Mouse (Mus musculus) heart, embryonic 15.5 days (tissue): ENCODE data around the gene Frmd5. TPM values are rescaled to one million over a fixed set of nuclear protein-coding genes. Genes with fewer than 3 reads are reported as not detected.
"Not testable (repeated sequence)": the region's sequence is repeated elsewhere in the genome, so short reads cannot be mapped to it uniquely, and the experiment has no call there.

Experiments used
- ATAC-seq: fragments of 200-750 bp; cut with Nextera tagmentation; replicated peaks from 2 replicates; pipeline ENCODE4 v1.8.0; 2017; ENCODE audit warnings: low read depth, moderate TSS enrichment; ENCODE audit not compliant: insufficient number of reproducible peaks, insufficient read depth, low FRiP score
- H3K27ac ChIP-seq: fragments of 300-500 bp; sonication (generic); 2 replicates; pipeline ENCODE4 v1.5.1; 2015; ENCODE audit warnings: mild to moderate bottlenecking, inconsistent platforms
- H3K27me3 ChIP-seq: fragments of 300-500 bp; sonication (generic); 2 replicates; pipeline ENCODE4 v1.6.1; 2015; ENCODE audit warnings: inconsistent platforms
- H3K36me3 ChIP-seq: fragments of 300-500 bp; sonication (generic); 2 replicates; pipeline ENCODE4 v1.6.1; 2015; ENCODE audit warnings: mild to moderate bottlenecking, inconsistent platforms
- H3K4me1 ChIP-seq: fragments of 300-500 bp; sonication (generic); replicated peaks from 2 replicates; pipeline ENCODE4 v1.6.1; 2015; ENCODE audit warnings: inconsistent platforms
- H3K4me2 ChIP-seq: fragments of 300-500 bp; sonication (generic); 2 replicates; pipeline ENCODE4 v1.6.1; 2015; ENCODE audit warnings: inconsistent platforms, mild to moderate bottlenecking, moderate library complexity
- H3K4me3 ChIP-seq: fragments of 300-500 bp; sonication (generic); 2 replicates; pipeline ENCODE4 v1.5.1; 2015; ENCODE audit warnings: mild to moderate bottlenecking, inconsistent platforms
- H3K9ac ChIP-seq: fragments of 300-500 bp; sonication (generic); 2 replicates; pipeline ENCODE4 v1.6.1; 2015; ENCODE audit warnings: mild to moderate bottlenecking, inconsistent platforms
- H3K9me3 ChIP-seq: fragments of 300-500 bp; sonication (generic); replicated peaks from 2 replicates; pipeline ENCODE4 v1.6.1; 2016; ENCODE audit warnings: inconsistent platforms
- WGBS: fragments of 180-500 bp; shearing (Covaris S2); methylation state at CpG from one replicate; pipeline ENCODE4 v1.1.7; 2015; ENCODE audit warnings: mixed read lengths; 5-methylcytosine and 5-hydroxymethylcytosine counted together
- polyA plus RNA-seq: library from polyadenylated mRNA; unstranded; fragments of >200 nt; fragmentation: Nextera tagmentation; extraction: Ambion mirVana; gene quantifications from 2 replicates; pipeline ENCODE4 v1.2.1, GENCODE M21; 2015

The Frmd5 gene
- polyA plus RNA-seq, 1 experiment from 2014 or later: 47.3 TPM

GRCm38 (mm10) chr2:121565911-121566310 is 241.0 kb downstream of the Frmd5 start:
- no peaks in the 10 kb centered on the region for H3K9me3 ChIP-seq
- H3K36me3 ChIP-seq: no peaks in the 10 kb centered on the region
- no peak overlapping the region for H3K27ac ChIP-seq
- H3K4me3 ChIP-seq: no peak overlapping the region
- H3K4me1 ChIP-seq: peaks cover 5% of the 10 kb centered on the region
- H3K9ac ChIP-seq: no peak overlapping the region
- 54% methylated on average over 5 of the region's 5 CpGs for WGBS
- no peaks in the 10 kb centered on the region for H3K27me3 ChIP-seq
- ATAC-seq: no peak
- no peak overlapping the region for H3K4me2 ChIP-seq

DNA sequence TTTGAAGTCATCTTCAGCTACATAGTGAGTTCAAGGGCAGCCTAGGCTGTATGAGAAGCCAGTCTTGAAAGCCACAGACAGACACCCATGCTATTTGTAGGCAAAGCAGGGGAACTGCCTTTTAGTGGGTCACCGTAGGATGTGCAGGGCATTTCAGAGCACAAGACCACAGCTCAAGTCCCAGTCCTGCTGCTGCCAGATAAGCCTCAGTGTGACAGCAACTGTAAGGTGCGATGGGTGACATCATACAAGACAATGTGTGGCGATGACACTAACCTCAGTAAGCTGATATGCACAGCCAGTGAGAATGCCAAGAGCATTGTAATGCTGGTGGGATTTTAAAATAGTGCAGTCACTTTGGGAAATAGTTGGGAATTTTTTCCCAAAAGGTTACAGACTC is 243.8 kb downstream of the Frmd5 start:
- no peak for ATAC-seq
- no peaks in the 10 kb centered on the region for H3K27me3 ChIP-seq
- H3K36me3 ChIP-seq: no peaks in the 10 kb centered on the region
- H3K4me1 ChIP-seq: no peaks in the 10 kb centered on the region
- H3K27ac ChIP-seq: no peak overlapping the region
- H3K4me3 ChIP-seq: no peak overlapping the region
- H3K4me2 ChIP-seq: no peak overlapping the region
- 64% methylated on average over 3 of the region's 3 CpGs for WGBS
- H3K9me3 ChIP-seq: no peaks in the 10 kb centered on the region
- H3K9ac ChIP-seq: no peak overlapping the region

- Histone ChIP-seq H3K4me2 (peak overlapping the region; percentile 58), H3K4me3 (peak overlapping the region; percentile 47), H3K9me3 (no peaks in the 10 kb centered on the region), H3K27ac (peak overlapping the region; percentile 85), H3K4me1 (peaks cover 23% of the 10 kb centered on the region), H3K36me3 (peaks cover 7% of the 10 kb centered on the region; the same call in 1 of the 2 replicates), H3K9ac (peak overlapping the region; percentile 58), H3K27me3 (no peaks in the 10 kb centered on the region)
- peak; percentile 80 for ATAC-seq
- 17% methylated on average over 8 of the region's 8 CpGs for WGBS
These were observed 255.6 kb downstream of the Frmd5 start for GRCm38 (mm10) chr2:121551271-121551670.

GRCm38 (mm10) chr2:121549630-121550029 is 257.3 kb downstream of the Frmd5 start:
- peak overlapping the region; percentile 47 for H3K4me3 ChIP-seq
- H3K4me1 ChIP-seq: peaks cover 23% of the 10 kb centered on the region
- no peaks in the 10 kb centered on the region for H3K27me3 ChIP-seq
- peak; percentile 63 for ATAC-seq
- H3K27ac ChIP-seq: peak overlapping the region; percentile 85
- peak overlapping the region; percentile 58 for H3K4me2 ChIP-seq
- 58% methylated on average over 6 of the region's 6 CpGs for WGBS
- no peaks in the 10 kb centered on the region for H3K9me3 ChIP-seq
- peaks cover 21% of the 10 kb centered on the region for H3K36me3 ChIP-seq
- peak overlapping the region; percentile 38; the same call in 1 of the 2 replicates for H3K9ac ChIP-seq

DNA sequence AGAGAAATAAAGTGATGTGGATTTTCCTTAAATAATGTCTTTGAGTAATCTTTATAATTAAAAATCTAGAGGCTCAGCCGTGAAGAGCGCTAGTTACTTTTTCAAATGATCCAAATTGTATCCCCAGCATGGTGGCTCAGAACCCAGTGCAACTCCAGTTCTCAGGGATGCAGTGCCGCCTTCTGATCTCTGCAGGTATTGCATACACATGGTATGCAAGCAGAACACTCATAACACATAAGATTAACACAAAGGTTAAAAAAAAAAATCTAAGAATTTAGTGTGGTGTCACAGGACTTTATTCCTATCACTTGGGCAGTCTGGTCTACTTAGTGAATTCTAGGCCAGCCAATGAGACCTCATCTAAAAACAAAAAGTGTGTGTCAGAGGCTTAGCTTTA is 262.1 kb downstream of the Frmd5 start:
- no peak overlapping the region for H3K4me2 ChIP-seq
- H3K4me3 ChIP-seq: no peak overlapping the region
- peaks cover 39% of the 10 kb centered on the region for H3K36me3 ChIP-seq
- H3K27ac ChIP-seq: no peak overlapping the region
- H3K27me3 ChIP-seq: no peaks in the 10 kb centered on the region
- H3K4me1 ChIP-seq: peaks cover 11% of the 10 kb centered on the region; the same call in 1 of the 2 replicates
- WGBS: 89% methylated on average over 3 of the region's 3 CpGs
- no peak overlapping the region for H3K9ac ChIP-seq
- no peaks in the 10 kb centered on the region for H3K9me3 ChIP-seq
- ATAC-seq: no peak

DNA sequence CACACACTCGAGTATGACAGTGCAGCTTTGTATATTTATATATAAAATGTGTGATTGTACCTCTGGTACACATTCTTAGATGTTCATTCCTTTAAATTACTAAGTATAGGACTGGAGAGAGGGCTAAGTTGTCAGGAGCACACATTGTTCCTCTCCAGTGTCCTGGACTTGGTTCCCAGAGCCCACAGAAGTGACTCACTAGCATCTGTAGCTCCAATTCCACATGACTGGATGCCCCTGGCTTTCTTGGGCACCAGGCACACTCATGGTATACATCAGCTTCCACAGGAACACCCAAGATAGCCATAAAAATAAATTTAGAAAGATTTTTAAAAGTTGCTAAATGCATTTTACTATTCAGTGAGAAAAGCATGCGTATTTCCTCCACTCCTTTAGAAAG is 281.8 kb downstream of the Frmd5 start:
- 96% methylated on average over 2 of the region's 2 CpGs for WGBS

GRCm38 (mm10) chr2:121522830-121523229 is 284.1 kb downstream of the Frmd5 start:
- not testable (repeated sequence) for H3K9ac ChIP-seq, H3K27me3 ChIP-seq, H3K4me1 ChIP-seq, H3K27ac ChIP-seq, ATAC-seq, H3K4me3 ChIP-seq, H3K9me3 ChIP-seq, H3K4me2 ChIP-seq
- WGBS: 100% methylated on average over 3 of the region's 3 CpGs
- H3K36me3 ChIP-seq: peaks cover 22% of the 10 kb centered on the region

More for the DNA sequence above, 281.8 kb downstream of the Frmd5 start:
- H3K4me3 ChIP-seq: no peak overlapping the region
- no peak for ATAC-seq
- no peaks in the 10 kb centered on the region for H3K9me3 ChIP-seq
- H3K9ac ChIP-seq: no peak overlapping the region
- H3K4me2 ChIP-seq: no peak overlapping the region
- H3K4me1 ChIP-seq: no peaks in the 10 kb centered on the region
- H3K36me3 ChIP-seq: peaks cover 15% of the 10 kb centered on the region
- no peaks in the 10 kb centered on the region for H3K27me3 ChIP-seq
- H3K27ac ChIP-seq: no peak overlapping the region

GRCm38 (mm10) chr2:121522006-121522405 is 284.9 kb downstream of the Frmd5 start:
- no peaks in the 10 kb centered on the region for H3K4me1 ChIP-seq
- ATAC-seq: no peak

GRCm38 (mm10) chr2:121518711-121519110 is 288.2 kb downstream of the Frmd5 start:
- ATAC-seq, H3K27me3 ChIP-seq, H3K4me3 ChIP-seq, H3K4me1 ChIP-seq, H3K9me3 ChIP-seq, H3K9ac ChIP-seq, H3K4me2 ChIP-seq, H3K27ac ChIP-seq: not testable (repeated sequence)
- H3K36me3 ChIP-seq: peaks cover 13% of the 10 kb centered on the region
- WGBS: 92% methylated on average over 4 of the region's 4 CpGs

More at GRCm38 (mm10) chr2:121522006-121522405, 284.9 kb downstream of the Frmd5 start:
- no peaks in the 10 kb centered on the region for H3K9me3 ChIP-seq
- H3K4me2 ChIP-seq: no peak overlapping the region
- no peak overlapping the region for H3K9ac ChIP-seq
- peaks cover 22% of the 10 kb centered on the region for H3K36me3 ChIP-seq
- 76% methylated on average over 2 of the region's 2 CpGs for WGBS
- H3K27me3 ChIP-seq: no peaks in the 10 kb centered on the region
- no peak overlapping the region for H3K27ac ChIP-seq
- no peak overlapping the region for H3K4me3 ChIP-seq

- Histone ChIP-seq H3K9ac (no peak overlapping the region), H3K27ac (no peak overlapping the region), H3K4me3 (no peak overlapping the region), H3K36me3 (peaks cover 13% of the 10 kb centered on the region), H3K27me3 (no peaks in the 10 kb centered on the region), H3K4me2 (no peak overlapping the region), H3K9me3 (no peaks in the 10 kb centered on the region), H3K4me1 (no peaks in the 10 kb centered on the region)
- ATAC-seq: no peak
- WGBS: 94% methylated on average over 5 of the region's 5 CpGs
These were observed 288.8 kb downstream of the Frmd5 start for GRCm38 (mm10) chr2:121518106-121518505.

- Histone ChIP-seq H3K27me3 (no peaks in the 10 kb centered on the region), H3K9me3 (no peaks in the 10 kb centered on the region), H3K27ac (no peak overlapping the region), H3K4me1 (peaks cover 6% of the 10 kb centered on the region), H3K36me3 (peaks cover 18% of the 10 kb centered on the region), H3K9ac (no peak overlapping the region), H3K4me2 (no peak overlapping the region), H3K4me3 (no peak overlapping the region)
- no peak for ATAC-seq
- WGBS: 89% methylated on average over 4 of the region's 4 CpGs
These were observed 292.7 kb downstream of the Frmd5 start for GRCm38 (mm10) chr2:121514211-121514610.

DNA sequence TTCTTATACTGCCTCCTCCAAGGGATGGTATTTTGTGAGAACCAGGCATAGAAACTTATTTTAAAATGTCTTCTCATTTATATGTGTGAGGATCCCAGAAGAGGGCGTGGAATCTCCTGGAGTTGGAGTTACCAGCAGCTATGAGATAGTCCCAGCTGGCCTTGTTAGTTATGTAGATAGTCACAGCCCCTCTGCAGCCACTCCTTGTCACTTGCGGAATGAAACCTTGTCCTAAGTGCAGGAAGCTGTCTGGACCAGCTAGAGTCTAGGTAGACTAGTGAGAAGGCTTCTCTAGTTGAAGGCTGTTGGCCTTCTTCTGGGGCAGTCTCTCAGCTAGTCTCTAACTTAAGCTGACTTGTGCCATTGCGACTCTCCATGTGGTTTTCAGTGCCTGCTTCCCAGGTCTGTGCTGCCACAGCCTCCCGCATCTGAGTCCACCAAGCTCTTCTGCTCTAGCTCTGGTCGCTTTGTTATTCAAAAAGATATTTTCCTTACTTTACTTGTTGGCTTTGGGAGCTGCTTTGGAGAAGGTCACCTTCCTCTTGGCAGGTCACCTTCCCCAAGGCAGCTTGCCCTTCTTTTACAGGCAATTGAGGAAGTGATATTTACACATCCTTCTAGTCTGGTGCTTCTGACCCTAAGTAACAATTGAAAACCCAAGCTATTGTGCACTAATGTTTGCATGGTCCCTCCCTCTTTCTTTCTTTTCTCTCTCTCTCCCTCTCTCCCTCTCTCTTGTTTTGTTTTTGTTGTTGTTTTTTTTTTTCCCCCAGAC is 293.7 kb downstream of the Frmd5 start:
- peaks cover 14% of the 10 kb centered on the region for H3K36me3 ChIP-seq
- not testable (repeated sequence) for ATAC-seq, H3K4me1 ChIP-seq, H3K27me3 ChIP-seq, H3K4me3 ChIP-seq, H3K9me3 ChIP-seq, H3K9ac ChIP-seq, H3K27ac ChIP-seq, H3K4me2 ChIP-seq
- WGBS: 90% methylated on average over 5 of the region's 5 CpGs
